Mouse (Mus musculus) gastrocnemius, postnatal 10 days (tissue): ENCODE measurements around the gene Zpbp2. TPM values are rescaled to one million over a fixed set of nuclear protein-coding genes. Genes with fewer than 3 reads are reported as not detected.
A peak's percentile ranks its signal among the peaks of the same experiment; 100 is the strongest.

ENCODE experiments used
- DNase-seq: peaks from one replicate; pipeline ENCODE4 v3.0.0; 2021; ENCODE audit warnings: mixed read lengths
- total RNA-seq, 2 experiments: library from RNA; stranded (reverse); gene quantifications; 2 replicates each; pipeline ENCODE4 v1.2.3; 2021

Gene Zpbp2
- total RNA-seq, 2 experiments from 2014 or later, result not detected

DNA sequence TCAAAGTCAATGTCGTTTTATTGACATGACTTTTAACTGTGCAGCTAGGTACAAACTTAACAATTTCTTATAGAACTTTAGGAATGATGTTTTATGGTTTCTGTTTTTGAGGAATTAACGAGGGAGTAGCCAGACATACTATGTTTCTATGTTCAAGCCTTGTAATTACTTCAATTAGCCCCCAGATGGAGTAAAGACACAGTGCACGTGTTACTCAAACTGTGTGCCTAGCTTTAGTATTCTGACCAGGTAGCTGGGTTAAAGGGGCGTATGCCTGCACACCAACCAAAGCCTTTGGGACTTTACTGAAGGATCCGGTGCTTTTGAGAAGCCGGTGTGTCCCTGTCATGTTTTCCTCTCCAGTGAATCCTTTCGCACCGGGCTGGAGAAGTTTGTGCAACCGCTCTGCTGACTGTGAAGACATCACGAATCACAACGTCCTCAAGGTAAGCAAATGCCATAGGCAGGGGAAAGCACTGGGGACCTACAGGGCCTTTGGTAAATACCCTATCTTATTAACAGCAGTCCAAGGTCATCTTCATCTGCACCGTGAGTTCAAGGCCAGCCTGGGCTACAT is 4.3 kb downstream of the Zpbp2 start:
- DNase-seq, result no peak

DNA sequence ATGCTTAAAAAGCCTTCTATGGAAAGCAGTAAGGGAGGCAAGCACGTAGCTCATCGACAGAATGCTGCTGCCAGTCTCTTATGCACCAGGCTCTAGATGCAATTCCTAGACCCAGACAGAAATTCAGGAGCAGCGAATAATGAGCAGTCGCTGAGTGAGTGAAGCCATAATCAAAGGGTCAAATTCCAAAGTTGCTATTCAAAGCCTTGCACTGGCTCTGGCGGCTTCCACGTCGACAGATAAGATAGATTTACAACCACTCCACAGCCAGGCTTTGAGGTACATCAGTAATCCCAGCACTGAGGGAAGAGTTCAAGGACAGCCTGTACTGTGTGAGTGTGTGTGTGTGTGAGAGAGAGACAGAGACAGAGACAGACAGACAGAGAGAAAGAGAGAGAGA is 10.0 kb downstream of the Zpbp2 start:
- DNase-seq, result no peak

DNA sequence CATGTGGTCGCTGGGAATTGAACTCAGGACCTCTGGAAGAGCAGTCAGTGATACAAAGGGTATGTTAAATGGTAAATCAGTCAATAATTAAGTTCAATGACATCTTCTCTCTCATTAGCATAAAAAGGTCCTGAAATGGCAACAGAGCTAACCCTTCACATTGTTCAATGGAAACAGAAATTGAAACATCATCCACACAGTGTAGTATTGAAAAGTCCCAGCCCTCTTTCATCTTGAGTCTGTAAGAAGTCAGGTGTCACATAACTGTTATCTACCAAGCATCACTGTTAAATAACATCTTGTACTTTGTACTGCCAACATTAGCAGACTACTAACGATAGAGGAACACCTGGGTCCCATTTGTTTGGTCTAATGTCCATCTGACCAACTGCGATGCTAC is 12.1 kb downstream of the Zpbp2 start:
- DNase-seq, result no peak

DNA sequence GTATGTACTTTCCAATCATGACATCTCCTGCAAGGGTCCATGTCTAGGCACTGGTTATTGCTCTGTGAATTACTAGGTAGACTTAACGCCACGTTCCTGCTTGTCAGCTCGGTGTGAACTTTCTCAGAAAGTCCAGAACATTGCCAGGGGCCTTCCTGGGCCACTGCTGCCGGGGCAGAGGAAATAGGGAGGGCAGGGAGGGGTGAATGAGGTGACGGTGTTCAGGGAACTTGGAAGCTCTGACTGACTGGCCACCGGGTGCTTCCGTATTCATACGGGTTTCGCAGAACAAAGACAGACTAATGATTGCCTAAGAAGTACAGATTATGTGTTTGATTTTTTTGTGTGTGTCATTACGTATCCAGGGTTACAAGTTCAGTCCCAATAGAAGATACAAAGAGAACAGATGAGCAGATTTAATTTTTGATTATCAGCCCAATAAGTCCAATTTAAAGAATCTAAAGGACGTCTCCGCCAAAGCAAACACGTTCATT is 13.1 kb downstream of the Zpbp2 start:
- DNase-seq, result no peak

DNA sequence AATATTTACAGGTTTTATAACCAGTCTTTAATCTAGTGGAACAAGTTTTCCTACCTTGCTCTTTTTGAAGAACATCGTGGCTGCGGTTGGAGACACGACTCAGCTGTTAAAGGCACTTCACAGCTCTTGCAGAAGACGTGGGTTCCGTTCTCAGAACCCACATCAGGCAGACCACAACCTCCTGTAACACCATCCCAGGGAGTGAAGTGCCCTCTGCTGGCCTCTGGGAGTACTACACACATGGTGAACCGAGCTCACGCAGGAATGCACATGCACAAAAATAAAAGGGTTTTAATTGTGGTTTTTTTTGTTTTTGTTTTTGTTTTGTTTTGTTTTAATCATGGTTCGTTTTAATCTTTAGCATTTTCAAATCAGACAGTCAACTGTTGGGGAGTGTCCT is 17.4 kb downstream of the Zpbp2 start:
- no peak for DNase-seq

DNA sequence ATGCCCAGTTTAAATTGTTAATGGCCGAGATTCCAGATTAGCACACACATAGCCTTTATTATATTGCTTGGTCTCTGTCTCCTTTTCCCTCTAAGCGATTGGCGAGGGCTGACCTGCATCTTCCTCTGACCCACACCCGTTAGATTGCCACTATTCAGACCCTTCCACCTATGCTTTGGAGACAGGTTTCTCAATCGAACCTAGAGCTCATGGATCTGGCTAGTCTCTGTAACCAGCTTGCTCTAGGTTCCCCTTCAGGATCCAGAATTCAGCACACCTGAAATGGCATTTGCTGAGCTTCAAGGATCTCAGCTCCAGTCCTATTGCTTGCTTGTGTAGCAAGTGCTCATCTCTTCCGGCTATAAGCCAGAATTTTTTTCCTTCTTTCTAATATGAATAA is 18.6 kb downstream of the Zpbp2 start:
- DNase-seq, result no peak

DNA sequence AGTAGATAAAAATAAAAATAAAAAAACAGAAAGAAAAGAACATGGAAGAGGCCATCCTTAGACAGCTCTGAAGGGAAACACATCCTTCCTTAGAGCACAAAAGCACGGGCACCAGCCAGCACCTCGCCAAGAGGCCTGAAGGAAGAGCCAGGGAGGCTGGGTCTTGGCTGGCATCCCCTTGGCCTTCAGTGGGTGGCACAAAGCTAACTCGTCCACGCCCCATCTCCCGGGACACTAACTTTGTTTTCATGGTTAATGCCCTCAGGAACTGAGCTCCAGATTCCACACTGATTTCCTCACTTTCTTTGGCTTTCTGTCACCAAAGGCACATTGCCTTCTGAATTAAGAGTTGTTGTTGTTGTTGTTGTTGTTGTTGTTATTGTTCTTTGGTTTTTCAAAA is 26.9 kb downstream of the Zpbp2 start:
- no peak for DNase-seq

DNA sequence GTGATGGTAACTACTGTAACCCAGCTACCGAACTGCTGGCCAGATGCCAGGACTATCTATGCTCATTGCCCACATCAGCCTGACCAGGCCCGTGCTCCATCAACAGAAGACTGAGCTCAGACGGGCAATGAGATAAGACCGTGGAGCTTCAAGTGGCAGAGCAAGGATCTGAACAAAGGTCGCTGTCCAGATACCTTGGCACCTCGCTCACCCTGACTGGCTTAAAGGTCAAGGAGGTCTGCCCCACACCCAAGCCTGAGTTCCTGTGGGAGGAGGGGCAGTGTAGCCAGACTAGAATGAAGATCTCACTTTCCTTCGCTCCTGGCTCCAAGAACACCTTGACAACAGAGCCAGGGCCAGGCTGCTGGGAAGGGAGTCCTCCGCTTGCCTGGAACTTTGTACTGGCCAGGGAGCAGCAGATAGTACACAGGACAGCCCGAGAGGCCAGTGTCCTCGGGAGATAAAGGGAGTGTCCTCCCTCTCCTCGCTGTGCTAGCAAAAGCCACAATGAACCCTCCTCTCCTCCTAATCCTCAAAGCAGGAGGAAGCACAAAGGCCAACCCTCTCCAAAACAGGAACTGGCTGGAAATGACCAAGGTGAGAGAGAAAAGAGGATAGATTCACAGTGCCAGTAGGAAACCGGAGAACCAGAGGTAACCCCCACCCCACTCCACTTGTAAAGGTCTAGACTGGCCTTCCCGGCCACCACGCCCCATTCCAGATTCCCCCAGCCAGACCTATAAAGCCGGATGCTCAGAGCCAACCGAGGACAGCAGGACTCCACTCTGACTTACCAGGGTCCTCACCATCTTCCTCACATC is 29.6 kb downstream of the Zpbp2 start:
- no peak for DNase-seq

DNA sequence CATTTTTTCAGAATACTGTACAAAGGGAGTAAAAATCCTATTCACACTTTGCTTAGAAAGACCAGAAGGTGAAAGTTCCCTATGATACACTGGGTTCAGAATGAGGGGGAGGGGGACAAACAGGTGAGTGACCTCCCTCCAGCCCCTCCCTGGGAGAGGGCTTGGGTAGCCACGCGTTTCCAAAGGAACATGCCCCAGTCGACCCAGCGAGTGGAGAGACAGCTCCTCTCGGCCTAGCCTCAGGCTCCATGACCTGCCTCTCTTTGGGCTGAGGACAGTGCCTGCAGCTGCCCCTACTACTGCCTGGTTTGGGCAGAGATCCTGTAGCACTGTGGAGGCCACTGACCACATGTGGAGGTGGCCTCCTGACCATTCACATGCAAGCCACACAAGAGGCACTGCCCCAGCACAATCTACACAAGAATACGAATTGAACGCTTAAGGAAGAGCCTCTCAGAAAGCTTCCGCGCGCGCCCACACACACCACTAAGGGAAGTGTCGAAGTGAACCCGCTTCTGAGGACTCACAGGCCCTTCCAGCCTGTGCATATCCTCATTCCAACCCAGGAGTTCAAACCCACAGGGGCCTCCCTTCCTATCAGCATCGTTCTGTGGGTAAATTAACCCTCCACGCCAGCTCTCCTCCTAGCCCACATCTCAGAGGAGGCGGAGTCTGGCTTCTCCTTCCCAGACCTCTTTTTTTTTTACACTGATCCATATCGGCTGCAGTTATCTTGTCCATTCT is 30.6 kb downstream of the Zpbp2 start:
- DNase-seq, result no peak

DNA sequence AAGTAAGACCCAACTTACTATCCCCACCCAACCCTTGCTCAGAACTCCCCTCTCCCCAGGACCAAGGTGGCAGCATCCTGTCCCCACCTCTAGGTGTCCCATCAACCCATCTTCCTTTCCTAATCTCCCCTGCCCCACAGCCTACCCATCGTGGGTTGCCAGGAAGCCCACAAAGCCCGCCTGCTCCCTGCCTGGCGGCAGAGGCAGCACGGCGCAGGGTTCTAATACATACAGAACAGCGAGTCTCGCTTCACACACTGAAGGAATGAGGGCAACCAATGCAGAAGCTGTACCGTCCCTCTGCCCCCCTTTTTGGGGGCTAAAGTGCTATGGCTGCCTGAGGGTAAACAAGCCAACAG is 31.1 kb downstream of the Zpbp2 start:
- DNase-seq, result no peak

DNA sequence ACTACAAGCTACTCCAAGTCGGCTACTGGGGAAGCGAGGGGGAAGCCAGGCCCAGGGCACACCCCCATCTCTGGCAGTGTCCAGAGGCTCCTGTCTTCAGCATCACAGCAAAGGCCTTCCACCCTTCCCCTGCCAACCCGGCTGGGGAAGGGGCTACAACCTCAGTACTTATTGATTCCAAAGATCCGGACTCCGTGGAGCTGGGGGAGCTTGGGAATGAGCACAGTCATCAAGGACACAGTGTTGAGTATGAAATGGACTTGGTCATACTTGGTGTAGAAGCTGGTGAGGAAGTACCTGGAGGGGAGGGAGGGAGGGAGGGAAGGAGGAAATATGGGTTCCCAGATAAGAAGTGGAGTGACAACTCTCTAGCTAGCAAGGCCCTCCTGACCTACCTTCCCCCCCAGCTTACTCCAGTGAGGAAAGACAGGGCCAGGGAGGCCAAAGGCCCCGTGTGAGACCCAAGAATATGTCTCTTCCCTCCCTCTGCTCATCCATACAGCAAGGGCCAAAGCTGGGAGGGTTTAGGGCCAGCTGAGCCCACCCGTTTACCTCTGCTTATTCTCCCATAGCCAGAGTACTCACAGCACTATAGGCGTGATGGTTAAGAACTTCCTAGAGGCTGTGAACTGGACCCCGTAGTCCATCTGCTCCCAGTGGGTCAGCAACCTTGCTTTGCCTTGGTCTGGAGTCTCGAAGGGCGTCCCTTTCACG is 31.8 kb downstream of the Zpbp2 start:
- DNase-seq, result no peak

DNA sequence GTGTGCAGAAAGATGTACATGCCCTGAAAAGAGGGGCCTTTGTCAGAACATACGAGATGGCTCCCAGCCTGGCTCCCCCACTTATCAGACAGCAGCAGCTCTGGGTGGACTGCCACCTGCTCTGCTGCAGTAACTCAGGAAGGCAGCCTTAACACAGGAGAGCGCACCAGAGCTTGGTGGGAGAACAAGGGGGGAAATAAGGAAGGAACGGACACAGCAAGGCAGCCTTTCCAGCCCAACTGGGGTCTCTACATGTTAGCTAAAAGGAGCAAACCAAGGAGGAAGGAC is 32.3 kb downstream of the Zpbp2 start:
- DNase-seq, result no peak

DNA sequence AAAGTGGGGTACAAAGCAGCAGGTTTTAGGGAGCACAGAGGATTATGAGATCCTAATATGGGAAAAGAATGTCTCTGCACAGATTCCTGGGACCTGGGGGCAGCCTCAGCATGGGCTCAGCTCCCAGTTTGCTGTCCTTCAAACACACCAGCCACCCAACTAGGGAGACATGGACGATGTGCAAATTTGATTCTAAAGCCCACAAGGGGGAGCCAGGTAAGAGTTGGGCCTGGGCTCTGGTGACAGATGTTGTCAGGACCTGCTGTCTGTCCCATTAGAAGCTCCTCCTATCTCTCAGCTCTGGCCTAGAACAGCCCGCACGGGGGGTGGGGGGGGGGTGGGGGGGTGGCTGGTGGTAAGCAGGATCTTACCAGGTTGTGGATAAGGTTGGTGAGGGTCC is 32.7 kb downstream of the Zpbp2 start:
- DNase-seq, result no peak

DNA sequence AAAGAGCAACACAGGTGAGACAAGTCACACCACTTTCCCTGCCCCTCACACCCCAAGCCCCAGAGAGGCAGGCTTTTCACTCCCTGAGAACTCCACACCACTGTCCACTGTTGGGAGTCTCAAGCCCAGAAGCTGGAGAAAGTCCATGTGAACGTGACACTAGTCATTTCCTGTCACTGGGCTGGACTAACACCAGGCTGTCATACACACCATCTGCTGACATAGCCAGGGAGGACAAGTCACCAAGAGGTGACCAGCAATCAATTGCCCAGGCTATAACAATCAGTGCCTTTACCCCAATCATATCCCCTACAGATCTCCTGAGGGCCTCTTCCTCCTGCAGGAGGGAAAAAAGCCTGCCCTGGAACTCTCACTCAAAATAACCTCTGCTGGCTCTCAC is 33.2 kb downstream of the Zpbp2 start:
- DNase-seq, result no peak

DNA sequence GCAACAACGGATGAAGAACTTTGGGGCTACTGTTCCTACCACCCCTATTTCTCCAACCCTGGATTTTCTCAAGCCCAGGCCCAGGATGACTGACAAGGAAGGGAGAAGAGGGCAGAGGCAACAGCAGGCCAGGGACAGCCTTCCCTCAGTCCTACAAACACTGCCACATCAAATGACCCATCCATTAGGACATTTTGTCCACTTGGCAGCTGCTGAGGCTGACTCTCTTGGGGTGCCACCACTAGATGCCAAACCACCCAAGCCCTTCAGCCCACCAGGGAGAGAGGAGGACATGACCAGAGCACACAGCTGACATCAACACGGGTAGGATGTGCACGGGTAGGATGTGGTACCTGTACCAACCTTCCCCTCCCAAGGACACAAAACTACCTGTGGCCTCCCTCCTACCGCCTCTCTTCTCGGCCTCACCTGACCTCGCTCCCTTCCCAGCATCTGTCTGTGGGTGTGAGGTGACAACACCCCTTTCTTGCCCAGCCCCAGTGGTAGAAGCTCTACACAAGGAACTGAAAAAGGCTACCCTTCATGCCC is 33.8 kb downstream of the Zpbp2 start:
- no peak for DNase-seq

DNA sequence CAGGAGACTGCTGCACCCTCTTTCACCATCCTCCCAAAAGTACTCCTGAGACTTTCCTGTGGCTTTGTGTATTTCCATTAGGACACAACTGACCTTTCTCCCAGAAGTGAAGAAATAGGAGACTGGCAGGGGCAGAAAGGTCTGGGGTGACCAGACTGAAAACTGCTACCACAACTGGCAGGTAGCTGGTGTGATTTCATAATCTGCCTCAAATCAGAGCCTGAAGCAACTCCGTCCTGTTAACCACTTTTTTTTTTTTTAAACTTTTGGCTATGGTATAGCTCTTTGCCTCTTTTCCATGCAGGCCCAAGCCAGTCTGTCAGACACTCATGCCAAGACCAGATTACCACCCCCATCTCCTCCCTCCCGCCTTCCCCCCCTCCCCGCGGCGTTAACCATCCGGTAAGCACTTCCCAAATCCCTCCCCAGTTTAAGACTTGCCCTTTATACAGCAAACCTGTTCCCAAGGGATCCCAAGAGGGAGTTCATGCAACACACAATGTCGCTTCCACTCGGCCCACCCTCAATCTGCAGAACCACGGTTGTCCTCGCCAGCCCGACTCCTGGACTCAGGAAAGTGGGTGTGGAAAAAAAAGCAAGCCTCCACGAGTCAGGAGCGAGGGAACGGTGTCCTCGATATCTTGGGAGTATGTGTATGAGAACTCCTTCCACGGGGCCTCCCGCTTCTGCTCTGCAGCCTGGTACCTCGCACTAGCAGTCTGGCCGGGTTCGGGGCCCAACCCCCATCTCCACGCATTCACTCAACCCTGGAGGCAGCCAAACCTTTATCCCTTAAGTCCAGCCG is 35.4 kb downstream of the Zpbp2 start:
- no peak for DNase-seq

DNA sequence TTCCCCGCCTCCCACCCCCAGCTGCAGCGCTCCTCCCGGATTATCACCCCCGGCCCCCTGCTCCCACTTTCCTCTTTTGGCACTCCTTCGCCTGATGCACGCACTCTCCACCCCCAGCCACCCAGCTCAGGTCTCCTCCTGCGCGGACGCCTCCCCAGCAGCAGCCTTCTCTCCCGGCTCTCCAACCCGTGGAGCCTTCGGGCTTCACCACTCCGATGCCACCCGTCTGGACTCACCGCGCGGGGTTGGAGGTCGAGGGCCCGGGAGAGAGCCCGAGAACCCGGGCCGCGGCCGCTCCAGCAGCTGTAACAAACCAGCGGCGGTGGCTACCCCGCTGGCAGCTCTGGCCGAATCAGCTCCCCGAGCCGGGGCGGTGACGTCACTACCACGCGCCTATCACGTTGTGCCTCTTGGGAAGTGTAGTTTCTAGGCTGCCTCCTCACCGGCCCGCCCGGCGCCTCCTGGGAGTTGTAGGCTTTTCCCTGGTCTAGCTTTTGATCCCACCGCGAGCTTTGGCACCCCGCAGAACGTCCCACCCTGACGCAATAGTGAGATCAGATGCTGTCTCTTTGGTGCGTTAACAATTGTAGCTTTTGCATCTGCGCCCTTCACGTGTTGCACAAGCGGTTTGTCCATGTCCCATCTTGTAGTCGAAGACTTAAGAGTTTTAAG is 36.1 kb downstream of the Zpbp2 start, which contains the start of gene Ormdl3:
Gene Ormdl3, minus strand, starts transcription at position 477 of the 672 bp plus-strand sequence.
- peak; percentile 99 for DNase-seq

DNA sequence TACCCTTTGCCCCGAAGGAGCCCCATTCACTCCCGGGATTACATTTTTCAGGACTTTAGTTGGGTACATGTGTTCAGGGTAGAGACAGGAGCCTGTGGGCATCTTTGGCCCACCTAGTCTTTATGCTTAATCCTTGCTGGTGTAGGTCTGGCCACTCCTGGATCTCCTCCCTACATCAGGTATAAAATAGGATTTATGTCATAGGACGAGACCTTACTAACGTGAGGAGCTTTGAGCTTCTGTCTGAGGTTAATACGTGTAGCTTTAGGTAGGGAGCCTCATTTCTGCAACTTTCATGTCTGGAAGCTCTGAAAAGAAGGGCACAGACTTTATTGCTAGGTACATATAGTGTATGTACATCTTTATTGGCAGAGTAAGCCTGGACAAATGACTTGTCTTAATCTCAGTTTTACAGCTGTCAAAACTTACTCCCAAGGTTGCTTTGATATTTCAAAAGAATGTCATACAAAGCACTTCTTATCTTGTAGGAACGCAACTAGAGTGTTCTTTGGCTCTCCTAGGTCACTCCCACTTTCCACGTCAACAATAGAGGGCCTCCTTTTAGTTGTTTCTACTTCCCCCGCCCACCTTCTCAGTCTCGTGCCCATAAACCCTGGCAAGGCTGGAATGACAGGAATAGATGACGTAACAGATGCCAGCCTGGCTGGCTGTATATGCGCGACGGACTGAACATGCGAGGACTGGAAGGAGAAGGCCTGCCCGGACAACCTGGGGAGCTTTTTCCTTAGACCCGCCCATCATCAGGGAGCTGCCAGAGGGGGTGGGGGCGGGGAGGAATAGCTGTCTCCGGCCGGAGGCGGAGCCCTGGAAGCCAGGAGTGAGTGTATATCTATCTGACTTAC is 37.0 kb downstream of the Zpbp2 start:
- DNase-seq, result peak; percentile 48

DNA sequence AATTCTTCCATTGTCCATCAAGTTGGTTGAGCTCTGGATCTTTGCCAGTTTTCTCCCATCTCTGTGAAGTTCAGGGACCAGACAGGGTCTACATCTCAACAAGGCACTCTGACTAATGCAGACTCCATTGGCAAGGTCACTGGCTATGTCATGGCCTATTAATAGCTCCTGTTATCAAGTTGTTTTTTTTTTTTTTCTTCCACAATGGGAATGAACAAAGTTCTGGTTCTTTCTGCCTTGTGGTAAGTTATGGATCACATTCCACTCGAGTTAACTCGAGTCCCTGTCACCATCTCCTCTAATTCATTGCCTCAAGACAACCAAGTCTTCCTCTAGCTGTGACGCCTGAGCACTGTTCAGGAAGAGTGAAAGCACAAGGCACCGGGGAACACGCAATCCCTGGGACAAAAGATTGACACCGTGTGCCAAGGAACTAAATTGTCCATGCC is 38.0 kb downstream of the Zpbp2 start:
- no peak for DNase-seq

DNA sequence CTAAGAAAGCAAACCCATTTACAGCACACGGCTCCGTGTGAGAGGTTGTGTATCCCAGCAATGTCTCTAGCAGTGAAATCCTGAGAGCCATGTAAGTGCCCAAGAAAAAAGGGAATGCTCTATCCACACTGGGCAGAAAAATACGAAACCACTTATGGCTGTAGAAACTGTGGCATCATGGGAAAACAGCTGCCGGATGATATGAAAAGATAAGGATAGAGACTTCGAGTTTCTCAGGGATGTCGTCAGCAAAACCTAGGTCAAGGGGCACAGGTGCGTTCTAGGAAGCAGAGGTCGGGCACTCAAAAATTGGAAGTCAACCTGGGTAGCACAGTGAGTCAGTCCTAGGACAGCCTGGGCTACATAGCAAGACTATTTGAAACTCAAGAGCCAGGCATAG is 38.4 kb downstream of the Zpbp2 start:
- DNase-seq, result no peak
